Mouse (Mus musculus) intestine, embryonic 16.5 days (tissue): ENCODE data around the gene Pdcd6ip. TPM values are rescaled to one million over a fixed set of nuclear protein-coding genes. Genes with fewer than 3 reads are reported as not detected.

Source experiments
- ATAC-seq: fragments of 200-750 bp; cut with Nextera tagmentation; 2 replicates; pipeline ENCODE4 v1.8.0; 2017; ENCODE audit warnings: moderate TSS enrichment, moderate library complexity
- H3K27ac ChIP-seq: fragments of 300-500 bp; sonication (generic); 2 replicates; pipeline ENCODE4 v1.5.1; 2014; ENCODE audit warnings: mild to moderate bottlenecking, low read length
- H3K27me3 ChIP-seq: fragments of 300-500 bp; sonication (generic); replicated peaks from 2 replicates; pipeline ENCODE4 v1.6.1; 2014; ENCODE audit warnings: low read length, control low read depth, mixed read lengths; ENCODE audit not compliant: control insufficient read depth, insufficient read depth
- H3K36me3 ChIP-seq: fragments of 300-500 bp; sonication (generic); 2 replicates; pipeline ENCODE4 v1.6.1; 2014; ENCODE audit warnings: low read length, control low read depth; ENCODE audit not compliant: control insufficient read depth, insufficient read depth
- H3K4me1 ChIP-seq: fragments of 300-500 bp; sonication (generic); 2 replicates; pipeline ENCODE4 v1.6.1; 2014; ENCODE audit warnings: low read length, control low read depth, mixed read lengths; ENCODE audit not compliant: control insufficient read depth, insufficient read depth
- H3K4me2 ChIP-seq: fragments of 300-500 bp; sonication (generic); 2 replicates; pipeline ENCODE4 v1.6.1; 2014; ENCODE audit warnings: low read depth, low read length, control low read depth
- H3K4me3 ChIP-seq: fragments of 300-500 bp; sonication (generic); 2 replicates; pipeline ENCODE4 v1.5.1; 2014; ENCODE audit warnings: mild to moderate bottlenecking, low read length
- H3K9ac ChIP-seq: fragments of 300-500 bp; sonication (generic); 2 replicates; pipeline ENCODE4 v1.6.1; 2014; ENCODE audit warnings: low read depth, low read length
- H3K9me3 ChIP-seq: fragments of 300-500 bp; sonication (generic); 2 replicates; pipeline ENCODE4 v1.6.1; 2016; ENCODE audit warnings: low read length, control low read depth; ENCODE audit not compliant: control insufficient read depth
- WGBS: fragments of 180-500 bp; shearing (Covaris S2); extraction: QIAGEN DNeasy Blood & Tissue Kit; methylation state at CpG from one replicate; pipeline ENCODE4 v1.1.7; 2014; 5-methylcytosine and 5-hydroxymethylcytosine counted together
- polyA plus RNA-seq: library from polyadenylated mRNA; unstranded; fragments of >200 nt; fragmentation: Nextera tagmentation; extraction: Ambion mirVana; gene quantifications from 2 replicates; pipeline ENCODE4 v1.2.1, GENCODE M21; 2015

Gene Pdcd6ip
- polyA plus RNA-seq, result 115 and 127 TPM in 2 replicates

- no peaks in the 10 kb centered on the region for H3K9me3 ChIP-seq
- WGBS, result under 1% methylated on average over 74 of the region's 77 CpGs
- H3K27me3 ChIP-seq, result no peaks in the 10 kb centered on the region
- H3K4me1 ChIP-seq, result peaks cover 20% of the 10 kb centered on the region
- H3K4me3 ChIP-seq, result peak within 1 kb of the TSS; percentile 97
- peak within 1 kb of the TSS; percentile 98 for H3K9ac ChIP-seq
- ATAC-seq, result peak; percentile 92
- H3K4me2 ChIP-seq, result peak within 1 kb of the TSS; percentile 77
- H3K36me3 ChIP-seq, result no peaks in the 10 kb centered on the region
- H3K27ac ChIP-seq, result peak within 1 kb of the TSS; percentile 98
Observed at GRCm38 (mm10) chr9:113707481-113708360, at the start of gene Pdcd6ip. Gene Pdcd6ip, minus strand, starts transcription at chr9:113708259.

GRCm38 (mm10) chr9:113755888-113756719 is 48.0 kb upstream of the Pdcd6ip start:
- Histone ChIP-seq H3K4me2 (no peak overlapping the region), H3K4me1 (no peaks in the 10 kb centered on the region), H3K27me3 (no peaks in the 10 kb centered on the region), H3K27ac (no peak overlapping the region), H3K9ac (no peak overlapping the region), H3K9me3 (0 out of 2 replicates have a peak, but pooled peaks cover 4% of the 10 kb centered on the region), H3K36me3 (peaks cover 8% of the 10 kb centered on the region; the same call in 1 of the 2 replicates), H3K4me3 (no peak overlapping the region)
- WGBS, result 88% methylated on average over 15 of the region's 15 CpGs
- ATAC-seq, result peak; percentile 26; the same call in 1 of the 2 replicates

DNA sequence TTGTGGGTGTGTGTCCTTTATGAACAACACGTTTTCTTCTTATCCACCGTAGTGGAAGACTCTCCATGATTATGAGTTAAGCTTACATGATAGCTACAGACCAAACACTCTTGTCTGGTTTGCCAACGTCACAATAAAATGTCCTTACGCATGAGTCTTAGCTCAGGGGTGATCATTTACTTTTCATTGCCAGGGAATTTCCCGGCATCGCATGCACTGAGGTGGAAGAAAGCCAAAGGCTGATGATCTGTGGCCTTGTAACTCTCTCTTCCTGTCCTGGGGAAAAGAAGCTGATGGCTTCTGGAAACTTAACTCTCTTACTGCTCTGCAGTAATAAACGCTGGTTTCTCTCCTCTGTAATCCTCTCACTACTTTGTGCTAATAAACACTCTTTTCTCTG is 41.3 kb upstream of the Pdcd6ip start:
- H3K36me3 ChIP-seq, result no peaks in the 10 kb centered on the region
- H3K27ac ChIP-seq, result no peak overlapping the region
- H3K4me2 ChIP-seq, result no peak overlapping the region
- no peak for ATAC-seq
- no peak overlapping the region for H3K9ac ChIP-seq
- no peaks in the 10 kb centered on the region for H3K27me3 ChIP-seq
- H3K4me1 ChIP-seq, result no peaks in the 10 kb centered on the region
- H3K9me3 ChIP-seq, result no peaks in the 10 kb centered on the region
- 66% methylated on average over 7 of the region's 7 CpGs for WGBS
- no peak overlapping the region for H3K4me3 ChIP-seq

- no peak overlapping the region for H3K4me2 ChIP-seq
- WGBS, result 59% methylated on average over 3 of the region's 3 CpGs
Observed at GRCm38 (mm10) chr9:113743291-113743690, 35.2 kb upstream of the Pdcd6ip start.

GRCm38 (mm10) chr9:113742361-113742794 is 34.3 kb upstream of the Pdcd6ip start:
- no peak overlapping the region for H3K27ac ChIP-seq
- 2% methylated on average over 17 of the region's 17 CpGs for WGBS

More at GRCm38 (mm10) chr9:113743291-113743690, 35.2 kb upstream of the Pdcd6ip start:
- Histone ChIP-seq H3K27ac (no peak overlapping the region), H3K27me3 (no peaks in the 10 kb centered on the region), H3K4me3 (no peak overlapping the region), H3K9me3 (no peaks in the 10 kb centered on the region), H3K4me1 (peaks cover 7% of the 10 kb centered on the region; the same call in 1 of the 2 replicates), H3K9ac (peak overlapping the region; percentile 14; the same call in 1 of the 2 replicates), H3K36me3 (no peaks in the 10 kb centered on the region)
- ATAC-seq, result no peak

DNA sequence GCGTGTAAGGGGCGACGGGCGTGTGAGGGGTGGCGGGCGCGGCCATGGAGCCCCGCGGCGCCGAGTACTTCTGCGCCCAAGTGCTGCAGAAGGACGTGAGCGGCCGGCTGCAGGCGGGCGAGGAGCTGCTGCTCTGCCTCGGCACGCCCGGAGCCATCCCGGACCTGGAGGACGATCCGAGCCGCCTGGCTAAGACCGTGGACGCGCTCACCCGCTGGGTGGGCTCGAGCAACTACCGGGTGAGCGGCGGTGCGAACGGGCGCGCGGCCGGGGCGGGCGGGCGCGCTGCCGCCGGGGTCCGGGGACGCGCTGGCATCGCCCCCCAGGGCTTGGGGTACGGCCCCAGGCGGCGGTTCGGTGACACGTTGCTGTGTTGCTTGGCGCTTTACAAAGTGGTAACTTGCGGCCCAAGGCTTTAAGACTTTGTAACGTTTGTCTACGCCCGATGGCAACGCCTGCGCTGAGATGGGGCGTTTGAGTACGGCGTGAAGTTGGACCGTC is 33.6 kb upstream of the Pdcd6ip start:
- peak overlapping the region; percentile 76 for H3K27ac ChIP-seq
- H3K4me3 ChIP-seq, result peak overlapping the region; percentile 94
- H3K4me1 ChIP-seq, result peaks cover 7% of the 10 kb centered on the region; the same call in 1 of the 2 replicates
- H3K27me3 ChIP-seq, result no peaks in the 10 kb centered on the region
- ATAC-seq, result peak; percentile 81
- H3K9ac ChIP-seq, result peak overlapping the region; percentile 84
- peak overlapping the region; percentile 83 for H3K4me2 ChIP-seq
- H3K9me3 ChIP-seq, result no peaks in the 10 kb centered on the region
- H3K36me3 ChIP-seq, result no peaks in the 10 kb centered on the region
- 0% methylated on average over 64 of the region's 64 CpGs for WGBS

More at GRCm38 (mm10) chr9:113742361-113742794, 34.3 kb upstream of the Pdcd6ip start:
- Histone ChIP-seq H3K4me3 (peak overlapping the region; percentile 94), H3K27me3 (no peaks in the 10 kb centered on the region), H3K4me2 (peak overlapping the region; percentile 83), H3K9ac (peak overlapping the region; percentile 84), H3K9me3 (no peaks in the 10 kb centered on the region), H3K4me1 (peaks cover 7% of the 10 kb centered on the region; the same call in 1 of the 2 replicates), H3K36me3 (no peaks in the 10 kb centered on the region)
- no peak for ATAC-seq

DNA sequence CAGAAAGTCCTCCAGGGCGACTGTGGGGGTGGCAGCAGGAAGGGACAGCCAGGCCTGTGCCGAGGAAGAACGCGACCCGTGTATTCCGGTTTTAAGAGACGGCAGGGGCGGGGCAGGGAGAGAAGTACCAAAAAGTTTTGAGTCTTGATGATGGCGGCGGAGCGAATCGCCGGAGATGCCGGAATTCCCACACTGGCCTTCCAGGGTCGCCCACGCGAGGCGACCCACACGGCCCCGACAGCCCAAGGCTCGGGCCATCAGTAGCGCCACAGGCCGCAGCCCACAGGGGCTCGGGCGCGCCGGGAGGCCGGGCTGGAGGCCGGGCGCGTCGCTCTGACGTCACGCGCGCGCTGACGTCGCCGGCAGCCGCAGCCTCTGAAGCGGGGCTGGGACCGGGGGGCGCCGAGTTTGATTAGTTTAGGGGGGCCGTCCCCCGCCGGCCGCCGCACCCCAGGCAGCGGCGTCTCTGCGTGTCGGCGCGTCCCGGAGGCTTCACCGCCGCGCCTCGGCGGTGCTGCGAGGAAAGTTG is 33.1 kb upstream of the Pdcd6ip start, which contains the start of gene Clasp2:
Gene Clasp2, plus strand, starts transcription at position 366 of the 529 bp plus-strand sequence.
- Histone ChIP-seq H3K27me3 (no peaks in the 10 kb centered on the region), H3K4me2 (peak within 1 kb of the TSS; percentile 83), H3K9me3 (no peaks in the 10 kb centered on the region), H3K27ac (peak within 1 kb of the TSS; percentile 76), H3K4me1 (peaks cover 7% of the 10 kb centered on the region; the same call in 1 of the 2 replicates), H3K9ac (peak within 1 kb of the TSS; percentile 84), H3K4me3 (peak within 1 kb of the TSS; percentile 94), H3K36me3 (no peaks in the 10 kb centered on the region)
- WGBS, result under 1% methylated on average over 59 of the region's 63 CpGs
- ATAC-seq, result peak; percentile 98

DNA sequence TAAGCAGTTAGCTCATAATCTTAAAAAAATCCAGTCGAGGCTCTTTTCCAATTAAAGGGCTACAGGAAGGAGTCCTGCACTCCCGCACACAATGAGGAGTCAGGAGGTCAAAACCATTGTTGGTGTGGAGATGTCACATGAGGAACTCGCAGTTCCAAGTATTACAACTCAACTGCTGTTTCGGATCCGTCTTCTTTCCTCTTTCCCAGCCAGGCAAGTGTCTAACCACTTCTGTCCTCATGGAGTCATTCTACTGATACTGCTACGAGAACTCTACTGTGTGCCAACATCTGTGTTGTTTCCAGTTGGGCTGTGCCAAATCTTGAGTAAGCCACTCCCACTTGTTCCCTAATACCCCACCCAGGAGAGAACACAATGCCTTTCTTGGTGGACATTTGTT is 30.9 kb upstream of the Pdcd6ip start:
- WGBS, result 76% methylated on average over 6 of the region's 6 CpGs
- Histone ChIP-seq H3K4me1 (peaks cover 7% of the 10 kb centered on the region; the same call in 1 of the 2 replicates), H3K4me3 (no peak overlapping the region), H3K27ac (no peak overlapping the region), H3K27me3 (no peaks in the 10 kb centered on the region), H3K4me2 (no peak overlapping the region), H3K9me3 (no peaks in the 10 kb centered on the region), H3K36me3 (no peaks in the 10 kb centered on the region), H3K9ac (no peak overlapping the region)
- no peak for ATAC-seq
